Mouse (Mus musculus): ENCODE data around the gene Wdr66. TPM values are rescaled to one million over a fixed set of nuclear protein-coding genes. Genes with fewer than 3 reads are reported as not detected.

The Wdr66 gene
- polyA plus RNA-seq, 1 experiment from 2014 or later, result 1.5 TPM

GRCm38 (mm10) chr5:123320136-123320535, 68.2 kb downstream of the Wdr66 start:
- H3K4me1 ChIP-seq (replicated peaks; ENCODE audit: control insufficient read depth, insufficient read depth, low read length), result peaks cover 8% of the 10 kb centered on the region
- no peak overlapping the region for H3K4me2 ChIP-seq (ENCODE audit: low read depth, low read length)
- H3K4me3 ChIP-seq (ENCODE audit: low read length), result no peak overlapping the region
- no peaks in the 10 kb centered on the region for H3K36me3 ChIP-seq (ENCODE audit: control insufficient read depth, insufficient read depth, low read length)
- no peaks in the 10 kb centered on the region for H3K27me3 ChIP-seq (ENCODE audit: control insufficient read depth, insufficient read depth, low read depth, low read length)
- no peak overlapping the region for H3K27ac ChIP-seq (ENCODE audit: low read length)
- no peak for ATAC-seq (ENCODE audit: low read depth)
- H3K9me3 ChIP-seq (ENCODE audit: control insufficient read depth, low read length), result no peaks in the 10 kb centered on the region
- no peak overlapping the region for H3K9ac ChIP-seq (ENCODE audit: low read length)
- WGBS, result 92% methylated on average over 3 of the region's 3 CpGs

GRCm38 (mm10) chr5:123324242-123324641, 72.3 kb downstream of the Wdr66 start:
- Histone ChIP-seq H3K9me3 (ENCODE audit: control insufficient read depth, low read length) (no peaks in the 10 kb centered on the region), H3K27ac (ENCODE audit: low read length) (no peak overlapping the region), H3K4me3 (ENCODE audit: low read length) (no peak overlapping the region), H3K4me2 (ENCODE audit: low read depth, low read length) (no peak overlapping the region), H3K9ac (ENCODE audit: low read length) (no peak overlapping the region), H3K36me3 (ENCODE audit: control insufficient read depth, insufficient read depth, low read length) (no peaks in the 10 kb centered on the region), H3K4me1 (replicated peaks; ENCODE audit: control insufficient read depth, insufficient read depth, low read length) (peaks cover 13% of the 10 kb centered on the region), H3K27me3 (ENCODE audit: control insufficient read depth, insufficient read depth, low read depth, low read length) (no peaks in the 10 kb centered on the region)
- 41% methylated on average over 15 of the region's 15 CpGs for WGBS
- ATAC-seq (ENCODE audit: low read depth), result no peak

- Histone ChIP-seq H3K4me3 (ENCODE audit: low read length) (no peak overlapping the region), H3K27me3 (ENCODE audit: control insufficient read depth, insufficient read depth, low read depth, low read length) (no peaks in the 10 kb centered on the region), H3K4me1 (replicated peaks; ENCODE audit: control insufficient read depth, insufficient read depth, low read length) (peaks cover 13% of the 10 kb centered on the region), H3K36me3 (ENCODE audit: control insufficient read depth, insufficient read depth, low read length) (no peaks in the 10 kb centered on the region), H3K4me2 (ENCODE audit: low read depth, low read length) (no peak overlapping the region), H3K27ac (ENCODE audit: low read length) (peak overlapping the region; percentile 20; the same call in 1 of the 2 replicates), H3K9ac (ENCODE audit: low read length) (no peak overlapping the region), H3K9me3 (ENCODE audit: control insufficient read depth, low read length) (no peaks in the 10 kb centered on the region)
- ATAC-seq (ENCODE audit: low read depth), result peak; percentile 59
- 47% methylated on average over 15 of the region's 15 CpGs for WGBS
Measured at GRCm38 (mm10) chr5:123326006-123326750, 74.3 kb downstream of the Wdr66 start.

GRCm38 (mm10) chr5:123326751-123327148, 74.8 kb downstream of the Wdr66 start:
- WGBS, result 73% methylated on average over 9 of the region's 9 CpGs

GRCm38 (mm10) chr5:123327686-123328085, 75.8 kb downstream of the Wdr66 start:
- Histone ChIP-seq H3K27ac (ENCODE audit: low read length) (no peak overlapping the region), H3K4me1 (replicated peaks; ENCODE audit: control insufficient read depth, insufficient read depth, low read length) (peaks cover 13% of the 10 kb centered on the region), H3K4me2 (ENCODE audit: low read depth, low read length) (no peak overlapping the region), H3K9ac (ENCODE audit: low read length) (no peak overlapping the region), H3K36me3 (ENCODE audit: control insufficient read depth, insufficient read depth, low read length) (no peaks in the 10 kb centered on the region), H3K9me3 (ENCODE audit: control insufficient read depth, low read length) (no peaks in the 10 kb centered on the region), H3K27me3 (ENCODE audit: control insufficient read depth, insufficient read depth, low read depth, low read length) (no peaks in the 10 kb centered on the region), H3K4me3 (ENCODE audit: low read length) (no peak overlapping the region)
- ATAC-seq (ENCODE audit: low read depth), result no peak
- WGBS, result 78% methylated on average over 8 of the region's 8 CpGs

More at GRCm38 (mm10) chr5:123326751-123327148, 74.8 kb downstream of the Wdr66 start:
- H3K9ac ChIP-seq (ENCODE audit: low read length), result 0 out of 2 replicates have a peak overlapping the region, but pooled peaks have one; percentile 6
- no peaks in the 10 kb centered on the region for H3K36me3 ChIP-seq (ENCODE audit: control insufficient read depth, insufficient read depth, low read length)
- ATAC-seq (ENCODE audit: low read depth), result peak; percentile 66
- H3K4me2 ChIP-seq (ENCODE audit: low read depth, low read length), result no peak overlapping the region
- 0 out of 2 replicates have a peak overlapping the region, but pooled peaks have one; percentile 20 for H3K27ac ChIP-seq (ENCODE audit: low read length)
- H3K27me3 ChIP-seq (ENCODE audit: control insufficient read depth, insufficient read depth, low read depth, low read length), result no peaks in the 10 kb centered on the region
- H3K9me3 ChIP-seq (ENCODE audit: control insufficient read depth, low read length), result no peaks in the 10 kb centered on the region
- H3K4me1 ChIP-seq (replicated peaks; ENCODE audit: control insufficient read depth, insufficient read depth, low read length), result peaks cover 13% of the 10 kb centered on the region
- H3K4me3 ChIP-seq (ENCODE audit: low read length), result no peak overlapping the region

- Histone ChIP-seq H3K4me1 (replicated peaks; ENCODE audit: control insufficient read depth, insufficient read depth, low read length) (peaks cover 3% of the 10 kb centered on the region; the same call in 1 of the 2 replicates), H3K9me3 (ENCODE audit: control insufficient read depth, low read length) (no peaks in the 10 kb centered on the region), H3K36me3 (ENCODE audit: control insufficient read depth, insufficient read depth, low read length) (no peaks in the 10 kb centered on the region), H3K27me3 (ENCODE audit: control insufficient read depth, insufficient read depth, low read depth, low read length) (no peaks in the 10 kb centered on the region), H3K4me2 (ENCODE audit: low read depth, low read length) (no peak overlapping the region), H3K9ac (ENCODE audit: low read length) (no peak overlapping the region), H3K4me3 (ENCODE audit: low read length) (no peak overlapping the region), H3K27ac (ENCODE audit: low read length) (no peak overlapping the region)
- no peak for ATAC-seq (ENCODE audit: low read depth)
- WGBS, result 83% methylated on average over 6 of the region's 6 CpGs
Measured at GRCm38 (mm10) chr5:123333566-123333965, 81.7 kb downstream of the Wdr66 start.

GRCm38 (mm10) chr5:123336205-123336961, 84.5 kb downstream of the Wdr66 start:
- Histone ChIP-seq H3K27me3 (ENCODE audit: control insufficient read depth, insufficient read depth, low read depth, low read length) (no peaks in the 10 kb centered on the region), H3K4me2 (ENCODE audit: low read depth, low read length) (no peak overlapping the region), H3K9ac (ENCODE audit: low read length) (no peak overlapping the region), H3K4me3 (ENCODE audit: low read length) (no peak overlapping the region), H3K27ac (ENCODE audit: low read length) (peak overlapping the region; percentile 58), H3K9me3 (ENCODE audit: control insufficient read depth, low read length) (no peaks in the 10 kb centered on the region), H3K4me1 (replicated peaks; ENCODE audit: control insufficient read depth, insufficient read depth, low read length) (peaks cover 3% of the 10 kb centered on the region; the same call in 1 of the 2 replicates), H3K36me3 (ENCODE audit: control insufficient read depth, insufficient read depth, low read length) (no peaks in the 10 kb centered on the region)
- ATAC-seq (ENCODE audit: low read depth), result peak; percentile 88
- WGBS, result 45% methylated on average over 4 of the region's 4 CpGs

GRCm38 (mm10) chr5:123338463-123338862, 86.6 kb downstream of the Wdr66 start:
- Histone ChIP-seq H3K27me3 (ENCODE audit: control insufficient read depth, insufficient read depth, low read depth, low read length) (no peaks in the 10 kb centered on the region), H3K4me2 (ENCODE audit: low read depth, low read length) (no peak overlapping the region), H3K9ac (ENCODE audit: low read length) (no peak overlapping the region), H3K4me3 (ENCODE audit: low read length) (no peak overlapping the region), H3K27ac (ENCODE audit: low read length) (no peak overlapping the region), H3K36me3 (ENCODE audit: control insufficient read depth, insufficient read depth, low read length) (no peaks in the 10 kb centered on the region), H3K4me1 (replicated peaks; ENCODE audit: control insufficient read depth, insufficient read depth, low read length) (peaks cover 5% of the 10 kb centered on the region; the same call in 1 of the 2 replicates), H3K9me3 (ENCODE audit: control insufficient read depth, low read length) (no peaks in the 10 kb centered on the region)
- ATAC-seq (ENCODE audit: low read depth), result no peak
- WGBS, result 76% methylated on average over 3 of the region's 3 CpGs
